Mouse (Mus musculus) heart, adult 2 months (tissue): ENCODE measurements around the gene Slfn14.

Source experiments
- CTCF ChIP-seq: fragments of 200-600 bp; IDR thresholded peaks from 2 replicates; pipeline ENCODE4 v1.8.1; 2022; ENCODE audit warnings: antibody characterized with exemption, mild to moderate bottlenecking, moderate library complexity
- EP300 ChIP-seq: fragments of 200-500 bp; IDR thresholded peaks from 2 replicates; pipeline ENCODE4 v1.6.1; 2011; ENCODE audit warnings: low read depth, low read length, control low read depth; ENCODE audit not compliant: insufficient read depth

DNA sequence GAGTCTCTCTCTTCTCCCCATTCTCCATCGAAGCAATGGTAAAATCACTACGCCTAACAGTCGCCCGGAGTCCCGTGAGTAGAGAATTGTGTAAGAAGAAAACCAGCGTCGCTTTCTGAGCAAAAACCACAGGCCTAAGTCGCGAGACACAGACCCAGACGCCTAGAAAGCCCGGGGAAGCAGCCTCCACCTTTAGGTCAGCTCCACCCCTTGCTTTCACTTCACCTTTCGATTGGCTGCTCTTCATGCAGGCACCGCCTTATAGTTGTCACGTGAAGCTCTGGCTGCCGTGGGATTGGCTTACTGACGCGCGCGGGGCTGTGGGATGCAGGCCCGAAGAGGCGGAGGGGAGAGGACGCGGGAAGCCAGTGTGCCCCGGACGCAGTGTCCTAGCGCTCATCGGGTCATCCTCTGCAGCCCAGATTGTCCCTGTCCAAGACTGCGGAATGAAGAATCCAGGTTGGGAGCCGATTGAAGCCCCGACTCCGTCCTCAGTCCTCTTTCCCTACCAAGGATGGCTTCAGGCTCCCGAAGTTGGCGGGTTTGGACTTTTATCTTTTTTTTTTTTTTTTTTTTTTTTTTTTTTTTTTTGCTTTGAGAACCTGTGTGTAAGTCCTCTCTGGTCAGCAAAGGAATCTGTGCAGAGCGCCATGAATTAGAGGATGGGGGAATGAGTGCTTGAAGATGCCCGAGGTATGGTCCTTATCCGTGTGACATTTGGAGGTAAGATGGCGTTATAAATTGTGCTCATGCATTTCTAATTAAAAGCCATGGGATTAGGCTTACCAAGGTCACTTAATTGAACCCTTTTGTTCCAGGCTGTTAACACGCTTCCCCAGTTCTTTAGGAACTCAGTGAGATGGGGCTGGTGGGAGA is 5.1 kb upstream of the Slfn14 start:
- TF ChIP-seq EP300 (peak; percentile 64; the same call in 1 of the 2 replicates), CTCF (no peak)
